Mouse (Mus musculus): ENCODE measurements around the gene Gm45140.
A peak's percentile ranks its signal among the peaks of the same experiment; 100 is the strongest.

The Gm45140 gene

GRCm38 (mm10) chr6:87835695-87836094 lies at the start of gene Gm45140:
Gene Gm45140 (minus strand): TSS chr6:87835795.
- DNase-seq (ENCODE audit: low spot score), result no peak

GRCm38 (mm10) chr6:87882816-87883215 lies 47.2 kb upstream of the Gm45140 start:
- no peak for DNase-seq (ENCODE audit: low spot score)

- no peak for DNase-seq (ENCODE audit: low spot score)
Observed at GRCm38 (mm10) chr6:87882221-87882620, 46.6 kb upstream of the Gm45140 start.

GRCm38 (mm10) chr6:87879628-87880027 lies 44.0 kb upstream of the Gm45140 start:
- DNase-seq (ENCODE audit: low spot score), result no peak

- DNase-seq (ENCODE audit: low spot score), result no peak
Observed at GRCm38 (mm10) chr6:87879010-87879409, 43.4 kb upstream of the Gm45140 start.

- DNase-seq (ENCODE audit: low spot score), result peak; percentile 36
Observed at GRCm38 (mm10) chr6:87876068-87876643, 40.6 kb upstream of the Gm45140 start.

- DNase-seq (ENCODE audit: low spot score), result no peak
Observed at GRCm38 (mm10) chr6:87875562-87875961, 40.0 kb upstream of the Gm45140 start.

GRCm38 (mm10) chr6:87875083-87875482 lies 39.5 kb upstream of the Gm45140 start:
- DNase-seq (ENCODE audit: low spot score), result no peak

- no peak for DNase-seq (ENCODE audit: low spot score)
Observed at GRCm38 (mm10) chr6:87873963-87874362, 38.4 kb upstream of the Gm45140 start.

- DNase-seq (ENCODE audit: low spot score), result no peak
Observed at GRCm38 (mm10) chr6:87873104-87873503, 37.5 kb upstream of the Gm45140 start.

GRCm38 (mm10) chr6:87871240-87871639 lies 35.6 kb upstream of the Gm45140 start:
- no peak for DNase-seq (ENCODE audit: low spot score)

- no peak for DNase-seq (ENCODE audit: low spot score)
Observed at GRCm38 (mm10) chr6:87870440-87870839, 34.8 kb upstream of the Gm45140 start.

- peak; percentile 77 for DNase-seq (ENCODE audit: low spot score)
Observed at GRCm38 (mm10) chr6:87868871-87869506, 33.4 kb upstream of the Gm45140 start.

GRCm38 (mm10) chr6:87867256-87867655 lies 31.7 kb upstream of the Gm45140 start:
- no peak for DNase-seq (ENCODE audit: low spot score)

- DNase-seq (ENCODE audit: low spot score), result no peak
Observed at GRCm38 (mm10) chr6:87866211-87866610, 30.6 kb upstream of the Gm45140 start.

GRCm38 (mm10) chr6:87857071-87857470 lies 21.5 kb upstream of the Gm45140 start:
- no peak for DNase-seq (ENCODE audit: low spot score)

- DNase-seq (ENCODE audit: low spot score), result no peak
Observed at GRCm38 (mm10) chr6:87853446-87853845, 17.9 kb upstream of the Gm45140 start.

- DNase-seq (ENCODE audit: low spot score), result no peak
Observed at GRCm38 (mm10) chr6:87851871-87852270, 16.3 kb upstream of the Gm45140 start.

GRCm38 (mm10) chr6:87850900-87851614 lies 15.5 kb upstream of the Gm45140 start, which contains the start of gene Cnbp:
Gene Cnbp (minus strand): TSS chr6:87851106.
- peak; percentile 96 for DNase-seq (ENCODE audit: low spot score)

GRCm38 (mm10) chr6:87850155-87850899 lies 14.7 kb upstream of the Gm45140 start:
- DNase-seq (ENCODE audit: low spot score), result peak; percentile 20

GRCm38 (mm10) chr6:87849780-87850154 lies 14.2 kb upstream of the Gm45140 start:
- DNase-seq (ENCODE audit: low spot score), result no peak

GRCm38 (mm10) chr6:87846813-87847212 lies 11.2 kb upstream of the Gm45140 start:
- DNase-seq (ENCODE audit: low spot score), result peak; percentile 41

Data from lung, postnatal 25 days (tissue).